Mouse (Mus musculus): ENCODE measurements around the gene Ercc1.

DNA sequence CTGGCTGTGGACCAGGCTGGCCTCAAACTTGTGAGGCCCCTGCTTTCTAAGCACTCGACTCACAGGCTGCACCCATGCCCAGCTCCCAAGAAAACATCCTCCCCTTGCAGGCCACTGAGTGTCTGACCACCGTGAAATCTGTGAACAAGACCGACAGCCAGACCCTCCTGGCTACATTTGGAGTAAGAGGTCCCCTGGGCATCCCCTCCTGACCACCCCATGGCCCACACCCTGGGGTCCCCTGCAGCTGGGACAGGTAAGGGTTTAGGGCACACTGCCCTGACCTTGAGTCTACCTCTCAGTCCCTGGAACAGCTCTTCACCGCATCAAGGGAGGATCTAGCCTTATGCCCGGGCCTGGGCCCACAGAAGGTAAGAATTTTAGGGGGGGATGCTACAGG is 10.4 kb downstream of the Ercc1 start:
- TF ChIP-seq CTCF (IDR thresholded peaks at IDR 0.05; ENCODE audit: low read depth) (no peak), EP300 (IDR thresholded peaks at IDR 0.05; ENCODE audit: low read depth) (no peak)
